Mouse (Mus musculus) stomach, embryonic 15.5 days (tissue): Measurements from ENCODE around the gene Hnrnpr. TPM values are rescaled to one million over a fixed set of nuclear protein-coding genes. Genes with fewer than 3 reads are reported as not detected.

Experiments used
- polyA plus RNA-seq: library from polyadenylated mRNA; unstranded; fragments of >200 nt; fragmentation: Nextera tagmentation; extraction: Ambion mirVana; gene quantifications from 2 replicates; pipeline ENCODE4 v1.2.1, GENCODE M21; 2015

The Hnrnpr gene
- polyA plus RNA-seq, 1 experiment from 2014 or later, result 143 TPM

Other genes with a start within 250 kb of the Hnrnpr start
- 274 and 292 TPM in 2 replicates for gene Id3, start 167.4 kb upstream of the Hnrnpr start, polyA plus RNA-seq
- 8.6 and 11.4 TPM in 2 replicates for gene E2f2, start 138.5 kb upstream of the Hnrnpr start, polyA plus RNA-seq
- gene Asap3, start 104.6 kb upstream of the Hnrnpr start, polyA plus RNA-seq, result 6.4 and 7.8 TPM in 2 replicates
- gene Tcea3, start 63.2 kb upstream of the Hnrnpr start, polyA plus RNA-seq, result 18.9 and 20.8 TPM in 2 replicates
- gene Zfp46, start 26.3 kb upstream of the Hnrnpr start, polyA plus RNA-seq, result 20.3 and 21.0 TPM in 2 replicates
- 0.30 and 0.31 TPM in 2 replicates for gene Htr1d, start 112.6 kb downstream of the Hnrnpr start, polyA plus RNA-seq
- gene 6030445D17Rik, start 151.3 kb downstream of the Hnrnpr start, polyA plus RNA-seq, result 0.32 and 0.41 TPM in 2 replicates
- 106 and 110 TPM in 2 replicates for gene Luzp1, start 158.8 kb downstream of the Hnrnpr start, polyA plus RNA-seq